Mouse (Mus musculus) bone marrow macrophage, adult 2 months (primary cell): ENCODE measurements around the gene Krt10.

Source experiments
- CTCF ChIP-seq: IDR thresholded peaks from 2 replicates; pipeline ENCODE4 v1.5.1; 2012; ENCODE audit warnings: low read depth, mild to moderate bottlenecking, low read length, moderate library complexity
- POLR2A ChIP-seq: IDR thresholded peaks from 2 replicates; pipeline ENCODE4 v1.6.1; 2012; ENCODE audit warnings: mild to moderate bottlenecking, low read depth, low read length, borderline replicate concordance

GRCm38 (mm10) chr11:99361423-99361822, 27.7 kb downstream of the Krt10 start:
- TF ChIP-seq CTCF (no peak), POLR2A (no peak)
